In genomic region chr15:88752403-88752733, GRCm38 (mm10) we compare ENCODE assay signal across 9 mouse cellular contexts. TPM values are rescaled to one million over a fixed set of nuclear protein-coding genes. Genes with fewer than 3 reads are reported as not detected.
DNase-seq lines count a peak whose midpoint lies in the region; ATAC-seq and TF ChIP-seq lines count a peak whose summit lies in the region.
"Had no signal": no experiment of that assay in that cellular context is flagged by ENCODE, and none has a peak within 500 bp of the region (broad histone marks: within the 10 kb centered on the region; RNA-seq: fewer than 3 reads in every experiment).

No protein-coding gene starts in this region.

- no peaks in the 10 kb centered on the region for H3K9me3 ChIP-seq in embryonic facial prominence, embryonic 11.5 days (replicated peaks; ENCODE audit: control insufficient read depth, low read length)
- no peaks in the 10 kb centered on the region for H3K9me3 ChIP-seq in hindbrain, postnatal 0 days (ENCODE audit: low read length)
- H3K9me3 ChIP-seq in midbrain, embryonic 16.5 days (replicated peaks; ENCODE audit: control insufficient read depth, low read length, poor library complexity, severe bottlenecking): no peaks in the 10 kb centered on the region

- no peak for TF ChIP-seq CTCF in layer of hippocampus, adult 2 months (conservative IDR thresholded peaks at IDR 0.05)
- TF ChIP-seq CTCF in hindbrain, postnatal 0 days (IDR thresholded peaks at IDR 0.05; ENCODE audit: low read depth): no peak

- H3K27ac ChIP-seq in layer of hippocampus, adult 2 months: peak overlapping the region; percentile 75; the same call in 1 of the 2 replicates
- H3K27ac ChIP-seq in embryonic facial prominence, embryonic 11.5 days (replicated peaks; ENCODE audit: low read depth, low read length): no peak overlapping the region; the same call in 1 of the 2 replicates
- peak overlapping the region; percentile 89 for H3K27ac ChIP-seq in hindbrain, postnatal 0 days
- peak overlapping the region; percentile 92 for H3K27ac ChIP-seq in midbrain, embryonic 16.5 days (ENCODE audit: low read length)

- peak overlapping the region; percentile 84 for H3K4me3 ChIP-seq in layer of hippocampus, adult 2 months
- peak overlapping the region; percentile 93 for H3K4me3 ChIP-seq in embryonic facial prominence, embryonic 11.5 days (ENCODE audit: low read depth, low read length)
- peak overlapping the region; percentile 77 for H3K4me3 ChIP-seq in hindbrain, postnatal 0 days (ENCODE audit: low read length)
- peak overlapping the region; percentile 84 for H3K4me3 ChIP-seq in midbrain, embryonic 16.5 days (ENCODE audit: low read depth, low read length)

- no peaks in the 10 kb centered on the region for H3K27me3 ChIP-seq in embryonic facial prominence, embryonic 11.5 days (ENCODE audit: control insufficient read depth, insufficient read depth, low read length)
- no peaks in the 10 kb centered on the region for H3K27me3 ChIP-seq in hindbrain, postnatal 0 days (ENCODE audit: insufficient read depth, low read length)
- no peaks in the 10 kb centered on the region for H3K27me3 ChIP-seq in midbrain, embryonic 16.5 days (ENCODE audit: control insufficient read depth, insufficient read depth, low read depth, low read length)

- 3% methylated on average over 8 of the region's 8 CpGs for WGBS in embryonic facial prominence, embryonic 11.5 days
- under 1% methylated on average over 8 of the region's 8 CpGs for WGBS in hindbrain, postnatal 0 days
- under 1% methylated on average over 8 of the region's 8 CpGs for WGBS in midbrain, embryonic 16.5 days

- DNase-seq in layer of hippocampus, adult 2 months (ENCODE audit: low spot score in 2 of 2): no peak
- no peak for DNase-seq in layer of hippocampus, adult 11-12 months (ENCODE audit: low spot score)
- peak; percentile 8 for DNase-seq in embryonic facial prominence, embryonic 11.5 days (ENCODE audit: low spot score)
- DNase-seq in hindbrain, postnatal 0 days (ENCODE audit: low spot score): no peak
- DNase-seq in left cerebral cortex, postnatal 10 days (ENCODE audit: extremely low spot score in 1 of 2, low spot score in 2 of 2): no peak
- DNase-seq in ovary, adult 18-20 months (ENCODE audit: low spot score): no peak
- no peak for DNase-seq in spleen, postnatal 36 days (ENCODE audit: low spot score in 2 of 2)
- DNase-seq: kidney, postnatal 14 days had no signal

- peak overlapping the region; percentile 86 for H3K9ac ChIP-seq in embryonic facial prominence, embryonic 11.5 days (replicated peaks; ENCODE audit: low read length)
- peak overlapping the region; percentile 82 for H3K9ac ChIP-seq in hindbrain, postnatal 0 days (replicated peaks; ENCODE audit: low read length)
- H3K9ac ChIP-seq in midbrain, embryonic 16.5 days (ENCODE audit: low read depth, low read length): peak overlapping the region; percentile 87

- H3K36me3 ChIP-seq in embryonic facial prominence, embryonic 11.5 days (replicated peaks; ENCODE audit: control insufficient read depth, insufficient read depth, low read depth, low read length): no peaks in the 10 kb centered on the region
- peaks cover 1% of the 10 kb centered on the region; the same call in 1 of the 2 replicates for H3K36me3 ChIP-seq in hindbrain, postnatal 0 days (ENCODE audit: insufficient read depth, low read length)
- peaks cover 3% of the 10 kb centered on the region; the same call in 1 of the 2 replicates for H3K36me3 ChIP-seq in midbrain, embryonic 16.5 days (ENCODE audit: control insufficient read depth, insufficient read depth, low read length)

- H3K4me2 ChIP-seq in embryonic facial prominence, embryonic 11.5 days (ENCODE audit: low read depth, low read length): peak overlapping the region; percentile 33
- peak overlapping the region; percentile 84 for H3K4me2 ChIP-seq in hindbrain, postnatal 0 days (ENCODE audit: low read depth, low read length)
- peak overlapping the region; percentile 79 for H3K4me2 ChIP-seq in midbrain, embryonic 16.5 days (ENCODE audit: low read length)

- H3K4me1 ChIP-seq in embryonic facial prominence, embryonic 11.5 days (ENCODE audit: control insufficient read depth, insufficient read depth, low read length): no peaks in the 10 kb centered on the region; the same call in none of the 2 replicates
- peaks cover 12% of the 10 kb centered on the region; the same call in 1 of the 2 replicates for H3K4me1 ChIP-seq in hindbrain, postnatal 0 days (ENCODE audit: insufficient read depth, low read length)
- H3K4me1 ChIP-seq in midbrain, embryonic 16.5 days (ENCODE audit: control insufficient read depth, insufficient read depth, low read length): peaks cover 22% of the 10 kb centered on the region

- intact Hi-C loops in left cerebral cortex, postnatal 10 days (cut with DNase I): no loop called here

- ATAC-seq in embryonic facial prominence, embryonic 11.5 days (replicated peaks; ENCODE audit: insufficient number of reproducible peaks, low FRiP score, low TSS enrichment, low read depth): no peak
- no peak for ATAC-seq in hindbrain, postnatal 0 days
- no peak for ATAC-seq in midbrain, embryonic 16.5 days

RNA-seq across cellular contexts. Expression of gene Zbed4, which starts 0.9 kb away (rescaled TPM):
- total RNA-seq in layer of hippocampus, adult 2 months (2021): 1 to 10 TPM; 9.1 to 9.4 TPM
- 35.8 and 36.7 TPM in 2 replicates for polyA plus RNA-seq in embryonic facial prominence, embryonic 11.5 days (2014; fragmentation: Nextera tagmentation; extraction: Ambion mirVana)
- total RNA-seq in hindbrain, postnatal 0 days (2014; rRNA removed): 18.6 and 18.8 TPM in 2 replicates
- 4.8 and 5.4 TPM in 2 replicates for polyA plus RNA-seq in hindbrain, postnatal 0 days (2015; fragmentation: Nextera tagmentation; extraction: Ambion mirVana)
- polyA plus RNA-seq in midbrain, embryonic 16.5 days (2015; fragmentation: Nextera tagmentation; extraction: Ambion mirVana): 14.2 and 18.5 TPM in 2 replicates
- 10 to 100 TPM; 14.0 to 15.6 TPM for total RNA-seq in left cerebral cortex, postnatal 10 days (2021)

RNA-seq across cellular contexts. Expression of gene Brd1, which starts 18.3 kb away (rescaled TPM):
- 10 to 100 TPM; 52.5 to 60.6 TPM for total RNA-seq in layer of hippocampus, adult 2 months (2021)
- polyA plus RNA-seq in embryonic facial prominence, embryonic 11.5 days (2014; fragmentation: Nextera tagmentation; extraction: Ambion mirVana): 24.0 and 24.3 TPM in 2 replicates
- 43.5 and 45.2 TPM in 2 replicates for total RNA-seq in hindbrain, postnatal 0 days (2014; rRNA removed)
- polyA plus RNA-seq in hindbrain, postnatal 0 days (2015; fragmentation: Nextera tagmentation; extraction: Ambion mirVana): 12.4 and 13.1 TPM in 2 replicates
- 15.5 and 20.7 TPM in 2 replicates for polyA plus RNA-seq in midbrain, embryonic 16.5 days (2015; fragmentation: Nextera tagmentation; extraction: Ambion mirVana)
- 10 to 100 TPM; 47.7 to 48.7 TPM for total RNA-seq in left cerebral cortex, postnatal 10 days (2021)

Comparison
In these comparisons a context has a peak if more than half of its experiments do, and no peak if none do; other contexts are left out.
1. H3K4me2 ChIP-seq: peak in every context shown above with its lines; median percentile 84 in hindbrain, postnatal 0 days; 79 in midbrain, embryonic 16.5 days; 33 in embryonic facial prominence, embryonic 11.5 days.